Mouse (Mus musculus): ENCODE results near the gene Thop1.

The Thop1 gene

GRCm38 (mm10) chr10:81120650-81121049, 50.8 kb downstream of the Thop1 start:
- no peak for DNase-seq

GRCm38 (mm10) chr10:81122889-81123288, 53.1 kb downstream of the Thop1 start:
- DNase-seq = no peak

GRCm38 (mm10) chr10:81123500-81123899, 53.7 kb downstream of the Thop1 start:
- no peak for DNase-seq

Data from kidney, adult 18-20 months (tissue).